Mouse (Mus musculus) lung, postnatal 0 days (tissue): ENCODE results near the gene Agtrap.

ENCODE experiments used
- CTCF ChIP-seq: IDR thresholded peaks from 2 replicates; pipeline ENCODE4 v1.5.1; 2016; ENCODE audit warnings: antibody characterized with exemption, mild to moderate bottlenecking
- EP300 ChIP-seq: IDR thresholded peaks from 2 replicates; pipeline ENCODE4 v1.6.1; 2016; ENCODE audit warnings: antibody characterized with exemption, mild to moderate bottlenecking, control low read depth

- TF ChIP-seq CTCF (peak; percentile 100), EP300 (no peak)
Measured at GRCm38 (mm10) chr4:148114758-148115391, 27.0 kb upstream of the Agtrap start.
